28 mouse cellular contexts compared by ENCODE assay signal in the genomic region with DNA sequence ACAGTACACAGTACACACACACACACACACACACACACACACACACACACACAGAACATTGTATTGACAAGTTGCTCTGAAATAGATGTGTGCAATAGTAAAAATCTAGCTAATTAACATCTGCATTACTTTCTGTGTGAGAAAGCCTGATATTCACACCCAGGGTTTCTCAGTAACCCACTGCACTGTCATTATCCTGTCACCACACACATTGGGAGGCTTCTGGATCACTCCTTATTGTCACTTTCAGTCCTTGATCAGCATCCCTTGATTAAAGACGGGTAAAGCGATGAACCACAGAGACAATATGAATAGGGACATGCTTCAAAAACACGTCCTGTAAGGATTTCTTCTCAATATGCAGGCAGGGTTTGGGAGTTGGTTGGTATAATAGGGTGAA.
"Had no signal": no experiment of that assay in that cellular context is flagged by ENCODE, and none has a peak within 500 bp of the region (broad histone marks: within the 10 kb centered on the region; RNA-seq: fewer than 3 reads in every experiment).

No protein-coding gene starts in this region.

- H3K4me1 ChIP-seq: heart, embryonic 10.5 days; heart, embryonic 12.5 days; hindbrain, embryonic 10.5 days; hindbrain, embryonic 12.5 days; intestine, embryonic 15.5 days; limb, embryonic 10.5 days; limb, embryonic 12.5 days; liver, embryonic 13.5 days; liver, embryonic 15.5 days had no signal

- ATAC-seq: hindbrain, embryonic 16.5 days; inflammation-experienced regulatory T-cells, adult 6 months; intestine, embryonic 15.5 days; intestine, postnatal 0 days had no signal

- H3K4me2 ChIP-seq: heart, embryonic 12.5 days; hindbrain, embryonic 12.5 days; hindbrain, embryonic 14.5 days; intestine, embryonic 15.5 days; limb, embryonic 12.5 days; liver, embryonic 11.5 days; liver, embryonic 13.5 days; liver, embryonic 15.5 days had no signal

- H3K9ac ChIP-seq: heart, embryonic 12.5 days; hindbrain, embryonic 12.5 days; hindbrain, embryonic 14.5 days; intestine, embryonic 15.5 days; limb, embryonic 12.5 days; liver, embryonic 13.5 days; liver, embryonic 15.5 days had no signal

- H3K27ac ChIP-seq: gastrocnemius, adult 2 months; heart, embryonic 10.5 days; hindbrain, embryonic 10.5 days; hindbrain, embryonic 12.5 days; hindbrain, embryonic 14.5 days; intestine, embryonic 15.5 days; left cerebral cortex, adult 2 months; limb, embryonic 10.5 days; limb, embryonic 12.5 days; liver, embryonic 13.5 days; liver, embryonic 15.5 days had no signal

- DNase-seq: gastrocnemius, adult 2 months; gastrocnemius, postnatal 10 days; gastrocnemius, postnatal 25 days; heart, adult 18-20 months; heart, postnatal 10 days; heart, postnatal 4 days; kidney, adult 18-20 months; kidney, adult 8-10 months; kidney, postnatal 10 days; kidney, postnatal 25 days; kidney, postnatal 4 days; liver; liver, embryonic 13.5 days had no signal

- H3K27me3 ChIP-seq: heart, embryonic 12.5 days; hindbrain, embryonic 12.5 days; intestine, embryonic 15.5 days; limb, embryonic 12.5 days; liver, embryonic 13.5 days; liver, embryonic 15.5 days had no signal

- H3K9me3 ChIP-seq: heart, embryonic 10.5 days; heart, embryonic 12.5 days; hindbrain, embryonic 10.5 days; hindbrain, embryonic 12.5 days; intestine, embryonic 15.5 days; limb, embryonic 10.5 days; limb, embryonic 12.5 days; liver, embryonic 13.5 days; liver, embryonic 15.5 days had no signal

- H3K4me3 ChIP-seq: gastrocnemius, adult 2 months; heart, embryonic 10.5 days; heart, embryonic 12.5 days; hindbrain, embryonic 10.5 days; hindbrain, embryonic 12.5 days; intestine, embryonic 15.5 days; layer of hippocampus, adult 2 months; left cerebral cortex, adult 2 months; limb, embryonic 10.5 days; limb, embryonic 12.5 days; liver, embryonic 13.5 days; liver, embryonic 15.5 days had no signal

- H3K36me3 ChIP-seq: heart, embryonic 10.5 days; heart, embryonic 12.5 days; hindbrain, embryonic 10.5 days; hindbrain, embryonic 12.5 days; intestine, embryonic 15.5 days; limb, embryonic 10.5 days; limb, embryonic 12.5 days; liver, embryonic 13.5 days; liver, embryonic 15.5 days had no signal
